Mouse (Mus musculus): ENCODE measurements at regions not wholly inside any gene's neighbourhood (a gene's known extent, or its start where the extent isn't known, plus 50 kb on each side); places are given as distances from the start of the nearest gene placed in this dataset.

DNA sequence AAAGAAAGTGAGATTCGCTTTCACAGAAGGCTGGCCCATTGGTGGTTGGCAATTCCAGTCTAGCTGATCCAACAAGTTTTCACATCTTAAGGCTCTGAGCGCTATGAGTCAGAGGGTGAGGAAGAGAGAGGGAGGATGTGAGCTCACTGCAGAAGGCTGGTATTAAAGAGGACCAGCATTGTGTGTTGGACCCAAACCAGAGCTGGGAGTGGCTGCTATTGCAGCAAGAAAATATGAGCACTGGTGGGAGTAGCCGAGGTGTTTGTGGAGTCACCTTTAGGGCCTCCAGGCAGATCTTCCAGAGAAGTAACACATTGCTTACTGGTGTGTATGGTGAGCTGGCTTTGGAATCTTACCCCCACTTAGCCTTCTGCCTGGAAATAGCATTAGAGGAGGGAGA is 133.6 kb downstream of the Dusp6 start:
- TF ChIP-seq POLR2A (IDR thresholded peaks at IDR 0.05; ENCODE audit: borderline replicate concordance, extremely low read depth, insufficient read depth, insufficient read length, poor library complexity, severe bottlenecking) (no peak), CTCF (IDR thresholded peaks at IDR 0.05; ENCODE audit: borderline replicate concordance, extremely low read depth, insufficient read depth, insufficient read length) (no peak)
